Mouse (Mus musculus): ENCODE data around the gene Gtf3c1. TPM values are rescaled to one million over a fixed set of nuclear protein-coding genes. Genes with fewer than 3 reads are reported as not detected.

Gene Gtf3c1
- polyA plus RNA-seq (2014; fragmentation: Illumina TruSeq; extraction: RNeasy Lipid Tissue Mini Kit (QIAGEN cat#74804); ENCODE audit: low read depth, low replicate concordance) = 26.6 TPM

DNA sequence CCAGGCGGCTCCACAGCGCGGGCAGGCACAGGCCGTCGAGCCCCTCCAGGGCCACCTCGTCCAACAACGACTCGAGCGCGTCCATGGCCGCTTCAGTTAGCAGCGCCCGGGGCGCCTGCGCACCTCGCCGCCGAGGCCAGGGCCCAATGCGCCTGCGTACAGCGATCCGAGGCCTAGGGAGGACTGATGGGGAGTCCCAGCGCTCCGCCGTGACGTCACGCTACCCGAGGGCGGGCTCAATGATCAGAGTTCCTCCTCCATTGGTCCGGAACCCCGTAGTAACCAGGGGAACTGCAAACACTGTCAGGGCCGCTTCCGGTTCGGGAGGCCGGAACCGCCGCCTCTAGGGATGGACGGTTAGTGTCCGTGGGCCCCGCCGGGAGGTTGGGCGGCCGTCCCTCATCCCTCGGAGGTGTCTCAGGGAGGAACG is at the start of gene Gtf3c1, which contains the start of gene D430042O09Rik:
TSS of gene Gtf3c1 (minus strand) at position 188 of the 430 bp plus-strand sequence.
TSS of gene D430042O09Rik (plus strand) at position 296 of the 430 bp plus-strand sequence.

DNA sequence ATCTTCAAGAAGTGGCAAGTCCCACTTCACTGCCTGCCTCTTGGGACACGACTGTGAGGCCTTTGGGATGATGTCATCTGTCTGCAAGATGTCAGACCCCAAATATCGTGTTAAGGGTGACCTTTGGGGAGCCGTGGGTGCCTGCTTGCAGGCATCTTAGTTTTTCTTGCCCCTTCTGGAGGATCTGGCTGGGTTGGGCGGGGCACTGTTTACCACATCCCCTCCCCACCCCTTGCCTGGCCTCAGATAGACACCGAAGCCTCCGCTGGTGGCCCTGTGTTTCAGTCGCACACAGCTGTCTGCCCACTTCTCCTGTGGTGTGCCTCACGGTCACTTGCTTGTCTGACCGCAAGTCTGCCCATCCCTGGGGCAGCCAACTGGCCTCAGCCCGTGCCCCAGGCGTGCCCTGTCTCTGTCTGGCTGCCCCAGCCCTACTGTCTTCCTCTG is 104.4 kb downstream of the Gtf3c1 start, which contains the start of gene Il21r:
TSS of gene Il21r (plus strand) at position 245 of the 447 bp plus-strand sequence.

Other genes with a start within 250 kb of the Gtf3c1 start
- gene Nsmce1, start 216.2 kb downstream of the Gtf3c1 start, polyA plus RNA-seq (2014; fragmentation: Illumina TruSeq; extraction: RNeasy Lipid Tissue Mini Kit (QIAGEN cat#74804); ENCODE audit: low read depth, low replicate concordance) = 76.4 TPM
- gene Il4ra, start 155.7 kb downstream of the Gtf3c1 start, polyA plus RNA-seq (2014; fragmentation: Illumina TruSeq; extraction: RNeasy Lipid Tissue Mini Kit (QIAGEN cat#74804); ENCODE audit: low read depth, low replicate concordance) = 7.9 TPM
- 0.63 TPM for gene Il21r, start 104.4 kb downstream of the Gtf3c1 start, polyA plus RNA-seq (2014; fragmentation: Illumina TruSeq; extraction: RNeasy Lipid Tissue Mini Kit (QIAGEN cat#74804); ENCODE audit: low read depth, low replicate concordance)
- 6.4 TPM for gene D430042O09Rik, start 108 bp upstream of the Gtf3c1 start, polyA plus RNA-seq (2014; fragmentation: Illumina TruSeq; extraction: RNeasy Lipid Tissue Mini Kit (QIAGEN cat#74804); ENCODE audit: low read depth, low replicate concordance)